Mouse (Mus musculus) erythroid progenitor cell, adult 5-6 weeks (primary cell): Measurements from ENCODE around the gene Lgals4. TPM values are rescaled to one million over a fixed set of nuclear protein-coding genes. Genes with fewer than 3 reads are reported as not detected.
"Not testable (repeated sequence)": the region's sequence is repeated elsewhere in the genome, so short reads cannot be mapped to it uniquely, and the experiment has no call there.

Experiments
- ATAC-seq: replicated peaks from 2 replicates; pipeline ENCODE4 v1.8.0; 2016; ENCODE audit warnings: moderate number of reproducible peaks, mild to moderate bottlenecking, moderate TSS enrichment, inconsistent platforms; ENCODE audit not compliant: poor library complexity, low FRiP score, severe bottlenecking
- total RNA-seq, 2 experiments: library from RNA; stranded (forward) in 1 of 2; stranded (reverse) in 1 of 2; fragments of 150-400 nt in 1 of 2; fragments of 186-747, 209-891 nt in 1 of 2; gene quantifications; 2 replicates each; pipeline versions ENCODE4 v1.2.3 to v1.2.4; 2015 to 2017; ENCODE audit warnings: low replicate concordance in 2 of 2

The Lgals4 gene
- total RNA-seq, 2 experiments from 2014 or later, result 0.91 TPM; not detected in 1

GRCm38 (mm10) chr7:28859953-28860352, 26.3 kb downstream of the Lgals4 start:
- no peak for ATAC-seq

GRCm38 (mm10) chr7:28860898-28861297, 27.2 kb downstream of the Lgals4 start:
- no peak for ATAC-seq

- no peak for ATAC-seq
Observed at GRCm38 (mm10) chr7:28862817-28863499, 29.3 kb downstream of the Lgals4 start.

- no peak for ATAC-seq
Observed at GRCm38 (mm10) chr7:28863540-28863939, 29.9 kb downstream of the Lgals4 start, which contains the start of gene Lgals7. TSS of gene Lgals7 (plus strand) at chr7:28863853.

- no peak for ATAC-seq
Observed at GRCm38 (mm10) chr7:28864288-28864750, 30.7 kb downstream of the Lgals4 start.

GRCm38 (mm10) chr7:28865481-28866300, 32.0 kb downstream of the Lgals4 start:
- ATAC-seq, result no peak

- ATAC-seq, result no peak
Observed at GRCm38 (mm10) chr7:28866769-28867507, 33.3 kb downstream of the Lgals4 start.

- peak; percentile 84 for ATAC-seq
Observed at GRCm38 (mm10) chr7:28867508-28868340, 34.1 kb downstream of the Lgals4 start.

- peak; percentile 65 for ATAC-seq
Observed at GRCm38 (mm10) chr7:28870901-28871664, 37.4 kb downstream of the Lgals4 start.

GRCm38 (mm10) chr7:28874565-28874964, 40.9 kb downstream of the Lgals4 start:
- ATAC-seq, result no peak

GRCm38 (mm10) chr7:28876099-28876498, 42.4 kb downstream of the Lgals4 start:
- ATAC-seq, result no peak

GRCm38 (mm10) chr7:28877155-28877554, 43.5 kb downstream of the Lgals4 start:
- ATAC-seq, result peak; percentile 91

GRCm38 (mm10) chr7:28877856-28878255, 44.2 kb downstream of the Lgals4 start:
- no peak for ATAC-seq

GRCm38 (mm10) chr7:28879606-28880005, 46.0 kb downstream of the Lgals4 start:
- ATAC-seq, result no peak

- ATAC-seq, result no peak
Observed at GRCm38 (mm10) chr7:28880554-28880953, 46.9 kb downstream of the Lgals4 start.

- ATAC-seq, result no peak
Observed at GRCm38 (mm10) chr7:28881199-28881598, 47.5 kb downstream of the Lgals4 start, which contains the start of gene Capn12. TSS of gene Capn12 (plus strand) at chr7:28881422.

- no peak for ATAC-seq
Observed at GRCm38 (mm10) chr7:28883039-28883438, 49.4 kb downstream of the Lgals4 start.

GRCm38 (mm10) chr7:28883704-28884103, 50.0 kb downstream of the Lgals4 start:
- ATAC-seq, result not testable (repeated sequence)

- no peak for ATAC-seq
Observed at GRCm38 (mm10) chr7:28886486-28886885, 52.8 kb downstream of the Lgals4 start.
